Mouse (Mus musculus): ENCODE measurements around the gene Eng. TPM values are rescaled to one million over a fixed set of nuclear protein-coding genes. Genes with fewer than 3 reads are reported as not detected.

The Eng gene
- polyA plus RNA-seq, 1 experiment from 2014 or later, result 32.1 TPM

DNA sequence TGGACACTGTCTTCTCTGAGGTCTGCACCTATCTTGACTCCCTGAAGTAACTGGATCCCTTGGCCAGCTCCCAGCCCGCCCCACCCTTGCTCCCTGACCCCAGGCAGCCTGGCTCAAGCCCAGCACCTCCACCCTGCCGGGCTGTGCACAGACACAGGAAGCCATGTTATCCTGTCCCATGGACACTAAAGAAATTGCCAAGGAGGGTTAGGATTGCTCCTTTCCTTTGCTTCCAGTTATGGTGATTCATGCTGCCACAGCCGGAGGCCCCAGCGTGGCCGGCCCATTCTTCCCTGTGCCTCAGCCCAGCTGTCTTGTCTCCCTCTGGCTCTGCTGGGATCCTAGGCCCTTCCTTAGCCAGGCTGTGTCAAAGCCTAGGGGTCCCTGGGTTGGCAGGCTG, 12.7 kb upstream of the Eng start:
- Histone ChIP-seq H3K27ac (no peak overlapping the region), H3K9ac (no peak overlapping the region), H3K9me3 (no peaks in the 10 kb centered on the region), H3K4me2 (replicated peaks) (no peak overlapping the region), H3K27me3 (no peaks in the 10 kb centered on the region), H3K4me3 (no peak overlapping the region), H3K4me1 (peaks cover 18% of the 10 kb centered on the region), H3K36me3 (no peaks in the 10 kb centered on the region)
- no peak for ATAC-seq (ENCODE audit: insufficient number of reproducible peaks, insufficient read depth, low FRiP score, low TSS enrichment)
- 72% methylated on average over 5 of the region's 5 CpGs for WGBS

DNA sequence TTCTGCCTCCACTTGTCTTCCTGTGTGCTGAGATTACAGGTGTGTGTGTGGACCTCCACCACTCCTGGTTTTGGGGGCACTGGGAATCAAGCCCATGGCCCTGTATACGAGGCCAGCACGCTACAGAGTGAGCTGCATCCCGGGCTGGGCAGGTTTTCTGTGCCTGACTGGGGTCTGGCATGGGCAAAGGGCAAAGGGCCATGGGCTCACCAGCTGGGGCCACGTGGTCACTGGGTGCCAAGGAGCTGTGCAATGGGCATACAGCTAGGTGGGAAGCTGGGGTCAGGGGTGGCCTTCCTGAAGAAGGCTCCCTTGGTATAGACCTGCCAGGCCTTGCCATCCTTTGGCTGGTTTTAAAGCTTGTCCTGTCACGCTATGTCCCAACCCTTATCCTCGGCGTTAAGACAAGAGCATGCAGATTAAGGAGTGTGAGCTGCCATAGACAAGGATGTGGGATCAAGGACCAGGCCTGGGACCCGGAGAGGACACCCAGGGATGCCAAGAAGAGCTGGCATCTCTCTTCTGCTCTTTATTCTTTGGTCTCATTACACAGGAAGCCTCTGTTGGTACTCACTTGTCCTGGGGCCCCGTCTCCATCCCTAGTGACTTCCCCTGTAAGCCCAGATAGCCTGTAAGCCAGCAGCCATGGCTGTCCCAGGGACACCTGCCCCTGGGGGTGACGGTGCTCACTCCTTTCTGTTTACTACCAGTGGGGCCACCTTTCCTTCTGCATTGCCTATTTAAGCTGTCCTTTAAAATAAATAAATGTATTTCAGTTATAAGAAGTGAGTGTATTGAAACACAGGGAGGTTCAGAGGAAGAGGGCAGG, 11.9 kb upstream of the Eng start:
- WGBS, result 81% methylated on average over 10 of the region's 10 CpGs
- ATAC-seq (ENCODE audit: insufficient number of reproducible peaks, insufficient read depth, low FRiP score, low TSS enrichment), result no peak
- no peaks in the 10 kb centered on the region for H3K36me3 ChIP-seq
- no peak overlapping the region for H3K4me3 ChIP-seq
- H3K9me3 ChIP-seq, result no peaks in the 10 kb centered on the region
- no peak overlapping the region for H3K4me2 ChIP-seq (replicated peaks)
- H3K4me1 ChIP-seq, result peaks cover 9% of the 10 kb centered on the region
- no peaks in the 10 kb centered on the region for H3K27me3 ChIP-seq
- no peak overlapping the region for H3K9ac ChIP-seq
- no peak overlapping the region for H3K27ac ChIP-seq

DNA sequence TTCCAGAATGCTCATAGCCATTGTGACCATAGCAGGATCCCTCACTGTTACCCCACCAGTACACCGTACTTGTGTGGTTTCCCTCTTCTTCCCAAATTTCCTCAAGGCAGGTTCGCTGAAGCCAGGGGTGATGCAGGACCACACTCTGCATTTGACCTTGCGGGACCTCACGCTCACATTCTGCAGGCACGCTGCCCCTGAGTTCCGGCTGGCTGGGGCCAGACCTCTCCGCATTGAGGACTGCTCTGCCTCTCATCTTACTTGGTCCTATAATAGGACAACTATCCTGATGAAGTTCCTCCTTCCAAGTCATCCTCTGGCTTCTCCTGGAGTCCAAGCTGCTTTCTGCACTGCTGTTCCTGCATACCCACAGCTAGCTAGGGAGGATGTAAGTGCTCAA, 9.8 kb upstream of the Eng start:
- Histone ChIP-seq H3K27ac (0 out of 2 replicates have a peak overlapping the region, but pooled peaks have one; percentile 3), H3K36me3 (no peaks in the 10 kb centered on the region), H3K9ac (no peak overlapping the region), H3K4me1 (peaks cover 7% of the 10 kb centered on the region), H3K27me3 (no peaks in the 10 kb centered on the region), H3K4me2 (replicated peaks) (no peak overlapping the region), H3K9me3 (no peaks in the 10 kb centered on the region), H3K4me3 (no peak overlapping the region)
- no peak for ATAC-seq (ENCODE audit: insufficient number of reproducible peaks, insufficient read depth, low FRiP score, low TSS enrichment)
- WGBS, result 73% methylated on average over 7 of the region's 7 CpGs

DNA sequence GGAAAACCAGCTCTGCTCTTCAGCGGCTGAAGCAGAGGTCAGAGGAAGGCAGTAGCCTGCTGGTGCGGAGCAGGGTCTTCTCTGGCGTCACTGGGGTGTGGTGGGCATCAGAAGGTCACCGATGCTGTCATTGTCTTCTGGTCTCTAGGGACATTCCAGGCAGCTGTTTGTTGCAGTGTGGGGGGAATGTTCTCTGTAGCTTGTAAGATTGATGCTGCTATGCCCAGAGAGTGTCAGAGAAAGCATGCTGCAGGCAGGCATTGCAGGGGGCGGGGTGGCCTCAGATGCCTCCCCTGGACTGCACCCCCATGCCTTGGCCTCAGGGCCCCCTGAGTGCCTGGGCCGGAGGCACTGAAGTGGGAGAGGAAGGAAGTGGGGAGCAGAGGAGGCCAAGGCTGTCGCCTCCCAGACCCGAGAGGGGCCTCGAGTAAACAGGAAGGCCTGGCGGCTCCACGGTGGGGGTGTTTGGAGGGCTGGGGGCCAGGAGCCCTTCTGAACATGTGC, 8.6 kb upstream of the Eng start:
- 21% methylated on average over 11 of the region's 11 CpGs for WGBS
- ATAC-seq (ENCODE audit: insufficient number of reproducible peaks, insufficient read depth, low FRiP score, low TSS enrichment), result no peak

DNA sequence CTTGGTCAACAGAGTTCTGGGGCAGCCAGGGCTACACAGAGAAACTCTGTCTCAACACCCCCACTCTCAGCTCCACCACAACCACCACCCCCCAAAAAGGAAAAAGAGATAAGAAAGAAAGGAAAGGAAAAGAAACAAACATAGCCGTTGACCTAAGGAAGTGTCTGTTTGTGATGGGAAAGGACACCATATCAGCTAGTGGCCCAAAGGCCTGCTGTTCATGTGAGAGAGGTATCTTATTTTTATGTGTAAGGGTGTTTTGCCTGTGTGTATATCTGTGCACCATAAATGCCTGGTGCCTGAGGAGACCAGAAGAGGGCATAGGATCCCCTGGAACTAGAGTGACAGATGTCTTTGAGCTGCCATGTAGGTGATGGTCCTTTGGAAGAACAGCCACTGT, 6.8 kb upstream of the Eng start:
- Histone ChIP-seq H3K27me3 (no peaks in the 10 kb centered on the region), H3K4me1 (peaks cover 10% of the 10 kb centered on the region), H3K9me3 (no peaks in the 10 kb centered on the region), H3K9ac (no peak overlapping the region), H3K4me3 (no peak overlapping the region), H3K4me2 (replicated peaks) (no peak overlapping the region), H3K36me3 (no peaks in the 10 kb centered on the region), H3K27ac (no peak overlapping the region)
- ATAC-seq (ENCODE audit: insufficient number of reproducible peaks, insufficient read depth, low FRiP score, low TSS enrichment), result no peak
- 73% methylated on average over 1 of the region's 1 CpGs for WGBS

More for the DNA sequence above, 8.6 kb upstream of the Eng start:
- no peak overlapping the region for H3K4me2 ChIP-seq (replicated peaks)
- H3K36me3 ChIP-seq, result no peaks in the 10 kb centered on the region
- H3K4me3 ChIP-seq, result no peak overlapping the region
- H3K27ac ChIP-seq, result peak overlapping the region; percentile 63
- H3K4me1 ChIP-seq, result peaks cover 9% of the 10 kb centered on the region
- no peak overlapping the region for H3K9ac ChIP-seq
- H3K9me3 ChIP-seq, result no peaks in the 10 kb centered on the region
- H3K27me3 ChIP-seq, result no peaks in the 10 kb centered on the region

DNA sequence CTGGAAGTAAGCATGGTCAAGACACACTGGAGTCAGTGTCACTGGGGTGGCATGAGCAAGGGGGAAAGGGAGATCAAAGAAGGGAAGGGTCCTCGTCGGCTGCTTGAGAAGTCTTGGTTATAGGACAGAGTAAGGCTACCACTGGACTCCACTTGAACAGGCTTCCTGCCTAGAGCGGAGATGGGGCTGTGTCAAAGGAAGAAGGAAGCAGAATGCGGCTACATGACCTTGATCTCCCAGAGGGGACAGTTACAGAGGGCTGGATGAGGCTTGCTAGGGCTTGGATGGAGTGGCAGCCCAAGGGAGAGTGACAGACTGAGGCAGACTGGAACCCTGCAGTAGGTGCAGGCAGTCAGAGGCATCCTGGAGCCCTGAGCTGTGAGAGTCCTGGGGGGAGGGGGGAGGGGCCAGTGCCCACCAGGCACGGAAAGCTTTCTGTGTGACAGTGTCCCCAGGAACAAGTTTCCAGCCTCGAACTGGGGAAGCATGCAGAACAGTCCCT, 5.8 kb upstream of the Eng start:
- Histone ChIP-seq H3K27ac (no peak overlapping the region), H3K9ac (no peak overlapping the region), H3K4me3 (no peak overlapping the region), H3K27me3 (no peaks in the 10 kb centered on the region), H3K4me1 (peaks cover 15% of the 10 kb centered on the region), H3K36me3 (no peaks in the 10 kb centered on the region), H3K4me2 (replicated peaks) (no peak overlapping the region), H3K9me3 (no peaks in the 10 kb centered on the region)
- ATAC-seq (ENCODE audit: insufficient number of reproducible peaks, insufficient read depth, low FRiP score, low TSS enrichment), result no peak
- WGBS, result 56% methylated on average over 6 of the region's 6 CpGs

DNA sequence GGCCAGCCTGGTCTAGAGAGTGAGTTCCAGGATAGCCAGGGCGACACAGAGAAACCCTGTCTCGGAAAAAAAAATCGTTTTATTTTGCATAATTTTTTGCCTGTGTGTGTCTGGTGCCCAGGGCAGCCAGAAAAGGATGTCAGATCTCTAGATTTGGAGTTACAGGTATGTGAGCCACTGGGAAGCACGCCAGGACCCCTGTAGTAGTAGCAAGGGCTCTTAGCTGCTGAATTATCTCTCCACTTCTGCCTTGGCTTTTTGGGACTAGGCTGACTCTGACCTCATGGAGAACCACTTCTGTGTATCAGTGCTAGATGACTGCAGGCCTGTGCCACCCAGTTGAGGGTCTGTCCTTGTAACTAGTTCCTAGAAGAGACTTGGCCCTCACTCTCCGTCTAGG, 4.6 kb upstream of the Eng start:
- Histone ChIP-seq H3K27me3 (no peaks in the 10 kb centered on the region), H3K4me2 (replicated peaks) (no peak overlapping the region), H3K4me1 (peaks cover 23% of the 10 kb centered on the region), H3K36me3 (no peaks in the 10 kb centered on the region), H3K4me3 (no peak overlapping the region), H3K27ac (no peak overlapping the region), H3K9me3 (no peaks in the 10 kb centered on the region), H3K9ac (no peak overlapping the region)
- no peak for ATAC-seq (ENCODE audit: insufficient number of reproducible peaks, insufficient read depth, low FRiP score, low TSS enrichment)
- WGBS, result 80% methylated on average over 5 of the region's 5 CpGs

DNA sequence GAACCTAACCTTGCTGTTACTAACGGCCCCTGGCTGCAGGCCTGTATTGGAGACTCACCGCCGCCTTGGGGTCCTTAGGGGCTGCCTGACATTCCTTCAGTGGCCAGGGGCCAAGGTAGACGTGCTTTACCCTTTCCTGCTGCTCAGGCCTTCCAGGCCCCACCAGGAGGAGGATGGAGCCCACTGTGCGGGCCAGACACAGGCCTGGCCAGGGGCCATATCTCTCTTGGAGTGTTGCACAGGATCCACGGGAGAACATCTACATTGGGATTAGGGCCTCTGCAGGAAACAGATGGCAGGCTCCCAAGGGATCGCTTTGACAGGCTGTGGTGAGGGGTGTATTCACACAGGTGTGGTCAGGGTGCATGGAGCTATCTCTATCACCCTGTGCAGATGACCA, 3.6 kb upstream of the Eng start:
- Histone ChIP-seq H3K9ac (no peak overlapping the region), H3K9me3 (no peaks in the 10 kb centered on the region), H3K27me3 (no peaks in the 10 kb centered on the region), H3K27ac (no peak overlapping the region), H3K36me3 (no peaks in the 10 kb centered on the region), H3K4me3 (no peak overlapping the region), H3K4me2 (replicated peaks) (no peak overlapping the region), H3K4me1 (peaks cover 21% of the 10 kb centered on the region)
- WGBS, result 75% methylated on average over 7 of the region's 7 CpGs
- ATAC-seq (ENCODE audit: insufficient number of reproducible peaks, insufficient read depth, low FRiP score, low TSS enrichment), result no peak

DNA sequence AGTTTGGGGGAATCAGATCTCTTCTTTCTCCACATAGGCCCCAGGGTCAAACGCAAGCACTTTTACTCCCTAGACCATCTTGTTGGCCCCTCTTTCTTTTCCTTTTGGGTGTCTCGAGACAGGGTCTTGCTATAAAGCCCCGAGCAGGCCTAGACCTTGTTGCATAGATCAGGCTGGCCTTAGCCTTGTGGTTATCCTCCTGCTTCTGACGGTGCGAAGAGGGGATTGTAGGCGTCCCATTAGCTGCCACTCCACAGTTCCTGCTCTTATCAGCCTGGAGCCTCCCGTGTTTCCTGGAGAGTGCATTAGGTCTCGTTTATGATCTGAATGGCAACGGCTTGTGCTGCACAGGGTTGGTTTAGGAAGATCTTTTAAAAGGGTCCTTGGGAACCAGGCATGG, 2.3 kb upstream of the Eng start:
- 81% methylated on average over 9 of the region's 9 CpGs for WGBS
- H3K9ac ChIP-seq, result no peak overlapping the region
- no peaks in the 10 kb centered on the region for H3K27me3 ChIP-seq
- H3K9me3 ChIP-seq, result no peaks in the 10 kb centered on the region
- peaks cover 16% of the 10 kb centered on the region; the same call in 1 of the 2 replicates for H3K4me1 ChIP-seq
- H3K27ac ChIP-seq, result no peak overlapping the region
- ATAC-seq (ENCODE audit: insufficient number of reproducible peaks, insufficient read depth, low FRiP score, low TSS enrichment), result no peak
- H3K36me3 ChIP-seq, result no peaks in the 10 kb centered on the region
- no peak overlapping the region for H3K4me2 ChIP-seq (replicated peaks)
- no peak overlapping the region for H3K4me3 ChIP-seq

DNA sequence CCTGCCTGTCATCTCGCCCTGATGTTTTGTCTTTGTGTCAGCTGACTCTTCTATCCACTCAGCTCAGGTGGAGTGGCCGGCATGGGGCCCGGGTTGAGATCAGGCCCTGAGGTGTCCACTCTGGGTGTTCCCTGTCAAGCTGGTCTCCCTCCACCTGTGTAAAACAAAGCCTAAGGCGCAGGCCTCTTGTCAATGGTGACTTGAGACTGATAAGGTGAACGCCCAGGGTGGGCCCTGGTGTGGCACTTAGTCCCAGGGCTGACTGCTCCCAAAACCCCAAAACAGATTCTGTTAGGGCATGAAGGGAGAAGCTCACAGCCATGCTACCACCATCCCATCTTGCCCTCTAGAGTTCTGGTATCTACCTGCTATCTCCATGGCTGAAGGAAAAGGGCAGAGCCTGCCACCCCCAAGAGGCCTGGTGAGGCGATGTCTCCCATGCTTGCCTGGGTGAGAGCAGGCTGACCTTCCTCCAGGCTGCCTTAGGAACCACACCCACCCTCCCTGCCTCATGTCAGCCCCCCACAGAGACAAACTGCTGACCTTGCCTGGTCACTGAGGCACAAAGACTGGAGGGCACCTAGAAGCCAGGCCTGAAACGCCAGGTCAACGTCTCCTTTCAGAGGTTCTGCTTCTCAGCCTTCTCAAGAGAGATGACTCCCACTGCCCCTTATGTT, 1.5 kb upstream of the Eng start:
- no peak overlapping the region for H3K9ac ChIP-seq
- no peaks in the 10 kb centered on the region for H3K36me3 ChIP-seq
- no peak overlapping the region for H3K27ac ChIP-seq
- H3K9me3 ChIP-seq, result no peaks in the 10 kb centered on the region
- H3K27me3 ChIP-seq, result no peaks in the 10 kb centered on the region
- no peak for ATAC-seq (ENCODE audit: insufficient number of reproducible peaks, insufficient read depth, low FRiP score, low TSS enrichment)
- H3K4me1 ChIP-seq, result peaks cover 16% of the 10 kb centered on the region; the same call in 1 of the 2 replicates
- WGBS, result 77% methylated on average over 8 of the region's 8 CpGs
- no peak overlapping the region for H3K4me3 ChIP-seq
- no peak overlapping the region for H3K4me2 ChIP-seq (replicated peaks)

DNA sequence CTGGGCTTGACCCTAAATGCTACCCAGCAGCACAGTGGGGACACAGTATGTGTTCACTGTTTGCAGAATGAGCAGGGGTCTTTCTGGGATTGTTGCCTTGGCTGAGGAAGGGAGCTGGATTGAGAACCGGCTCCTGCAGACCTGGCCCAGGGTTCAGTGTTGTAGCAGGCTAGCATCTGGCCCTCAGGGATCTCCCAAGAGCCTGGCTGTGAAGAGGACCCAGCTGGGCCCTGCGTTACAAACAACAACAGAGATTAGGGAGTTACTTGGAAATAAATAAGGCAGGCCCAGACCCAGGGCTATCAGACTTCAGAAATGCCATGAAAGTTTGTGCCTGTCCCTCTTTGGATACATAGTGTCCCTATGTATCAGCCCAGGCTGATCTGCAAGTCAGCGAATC, 748 bp upstream of the Eng start:
- Histone ChIP-seq H3K36me3 (no peaks in the 10 kb centered on the region), H3K27me3 (no peaks in the 10 kb centered on the region), H3K9ac (no peak overlapping the region), H3K4me3 (no peak overlapping the region), H3K4me2 (replicated peaks) (no peak overlapping the region), H3K27ac (no peak overlapping the region; the same call in 1 of the 2 replicates), H3K4me1 (peaks cover 16% of the 10 kb centered on the region; the same call in 1 of the 2 replicates), H3K9me3 (no peaks in the 10 kb centered on the region)
- WGBS, result 61% methylated on average over 3 of the region's 3 CpGs
- no peak for ATAC-seq (ENCODE audit: insufficient number of reproducible peaks, insufficient read depth, low FRiP score, low TSS enrichment)

DNA sequence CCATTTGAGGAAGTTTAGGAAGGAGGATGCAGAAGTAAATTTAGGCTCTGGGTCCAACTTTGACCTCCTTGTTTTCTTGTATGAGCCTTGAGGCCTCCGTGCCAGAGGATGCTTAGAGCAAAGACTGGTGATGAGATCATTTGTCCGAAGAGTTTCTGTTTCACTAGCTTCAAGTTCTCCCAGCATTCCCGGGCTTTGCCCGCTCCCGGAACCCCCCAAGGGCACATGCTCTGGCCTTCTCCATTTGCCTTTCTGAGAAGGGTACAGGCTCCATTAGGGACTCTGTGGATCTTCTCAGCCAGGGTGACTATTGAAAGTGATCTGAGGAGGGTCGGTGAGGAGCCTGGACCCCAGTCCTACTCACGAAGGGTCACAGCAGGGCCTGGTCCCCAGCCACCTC, 971 bp downstream of the Eng start:
- H3K27ac ChIP-seq, result no peak overlapping the region
- H3K9me3 ChIP-seq, result no peaks in the 10 kb centered on the region
- peak overlapping the region; percentile 7 for H3K4me3 ChIP-seq

More for the DNA sequence above, 971 bp downstream of the Eng start:
- ATAC-seq (ENCODE audit: insufficient number of reproducible peaks, insufficient read depth, low FRiP score, low TSS enrichment), result no peak
- Histone ChIP-seq H3K27me3 (no peaks in the 10 kb centered on the region), H3K9ac (no peak overlapping the region), H3K4me2 (replicated peaks) (peak overlapping the region; percentile 34; the same call in 1 of the 2 replicates), H3K36me3 (no peaks in the 10 kb centered on the region), H3K4me1 (peaks cover 16% of the 10 kb centered on the region; the same call in 1 of the 2 replicates)
- 84% methylated on average over 7 of the region's 7 CpGs for WGBS
